Mouse (Mus musculus) midbrain, embryonic 15.5 days (tissue): ENCODE data around the gene Lrfn2. TPM values are rescaled to one million over a fixed set of nuclear protein-coding genes. Genes with fewer than 3 reads are reported as not detected.
A peak's percentile ranks its signal among the peaks of the same experiment; 100 is the strongest.

Experiments used
- ATAC-seq: fragments of 200-750 bp; cut with Nextera tagmentation; replicated peaks from 2 replicates; pipeline ENCODE4 v1.8.0; 2017; ENCODE audit warnings: moderate TSS enrichment
- H3K27ac ChIP-seq: fragments of 300-500 bp; sonication (generic); 2 replicates; pipeline ENCODE4 v1.5.1; 2015; ENCODE audit warnings: mild to moderate bottlenecking, inconsistent platforms
- H3K27me3 ChIP-seq: fragments of 300-500 bp; sonication (generic); replicated peaks from 2 replicates; pipeline ENCODE4 v1.6.1; 2015; ENCODE audit warnings: inconsistent platforms
- H3K36me3 ChIP-seq: fragments of 300-500 bp; sonication (generic); replicated peaks from 2 replicates; pipeline ENCODE4 v1.6.1; 2015; ENCODE audit warnings: inconsistent platforms
- H3K4me1 ChIP-seq: fragments of 300-500 bp; sonication (generic); 2 replicates; pipeline ENCODE4 v1.6.1; 2015; ENCODE audit warnings: inconsistent platforms
- H3K4me2 ChIP-seq: fragments of 300-500 bp; sonication (generic); 2 replicates; pipeline ENCODE4 v1.6.1; 2015; ENCODE audit warnings: inconsistent platforms, mild to moderate bottlenecking, moderate library complexity
- H3K4me3 ChIP-seq: fragments of 300-500 bp; sonication (generic); 2 replicates; pipeline ENCODE4 v1.5.1; 2015; ENCODE audit warnings: mild to moderate bottlenecking, inconsistent platforms
- H3K9ac ChIP-seq: fragments of 300-500 bp; sonication (generic); 2 replicates; pipeline ENCODE4 v1.6.1; 2015; ENCODE audit warnings: mild to moderate bottlenecking, inconsistent platforms
- H3K9me3 ChIP-seq: fragments of 300-500 bp; sonication (generic); 2 replicates; pipeline ENCODE4 v1.6.1; 2016; ENCODE audit warnings: inconsistent platforms
- WGBS: fragments of 180-500 bp; shearing (Covaris S2); methylation state at CpG from one replicate; pipeline ENCODE4 v1.1.7; 2015; ENCODE audit warnings: mixed read lengths; 5-methylcytosine and 5-hydroxymethylcytosine counted together
- polyA plus RNA-seq: library from polyadenylated mRNA; unstranded; fragments of >200 nt; fragmentation: Nextera tagmentation; extraction: Ambion mirVana; gene quantifications from 2 replicates; pipeline ENCODE4 v1.2.1, GENCODE M21; 2015

Lrfn2 gene
- 11.1 and 12.5 TPM in 2 replicates for polyA plus RNA-seq

DNA sequence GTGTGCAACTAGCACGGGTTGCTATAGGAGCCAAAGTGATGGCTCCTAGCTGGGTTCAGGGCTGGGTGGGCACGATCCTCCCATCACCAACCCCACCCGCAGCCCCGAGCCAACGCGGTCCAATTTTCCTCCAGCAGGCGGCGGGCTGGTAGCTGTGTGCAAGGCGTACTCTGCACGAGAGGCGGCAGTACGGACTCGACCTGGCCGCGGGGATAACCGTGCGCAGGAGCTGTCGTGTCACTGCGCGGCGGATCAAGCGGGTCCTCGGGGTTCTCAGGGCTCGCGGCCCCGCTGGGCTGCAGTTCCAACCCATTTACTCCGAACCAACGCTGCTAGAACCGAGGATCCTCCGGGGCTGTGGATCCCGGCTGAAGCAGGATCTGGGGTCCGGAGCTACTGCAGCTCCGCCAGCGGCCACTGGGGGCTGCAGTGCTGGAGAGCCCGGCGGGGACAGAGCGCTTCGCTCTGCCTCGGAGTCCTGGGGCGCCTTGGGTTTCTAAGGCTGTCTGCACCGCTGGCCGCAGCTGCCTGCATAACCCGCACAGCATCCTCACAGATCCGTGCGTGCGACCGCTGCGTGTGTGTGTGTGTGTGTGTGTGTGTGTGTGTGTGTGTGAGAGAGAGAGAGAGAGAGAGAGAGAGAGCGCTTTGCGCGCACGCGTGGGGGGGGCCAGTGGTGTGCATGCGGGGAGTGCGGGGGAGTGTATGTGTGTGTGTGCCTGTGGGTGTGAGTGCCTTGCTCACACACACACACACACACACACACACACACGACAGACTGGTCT, at the start of gene Lrfn2:
Gene Lrfn2 (plus strand): TSS at position 759 of the 785 bp plus-strand sequence.
- WGBS, result under 1% methylated on average over 55 of the region's 56 CpGs

DNA sequence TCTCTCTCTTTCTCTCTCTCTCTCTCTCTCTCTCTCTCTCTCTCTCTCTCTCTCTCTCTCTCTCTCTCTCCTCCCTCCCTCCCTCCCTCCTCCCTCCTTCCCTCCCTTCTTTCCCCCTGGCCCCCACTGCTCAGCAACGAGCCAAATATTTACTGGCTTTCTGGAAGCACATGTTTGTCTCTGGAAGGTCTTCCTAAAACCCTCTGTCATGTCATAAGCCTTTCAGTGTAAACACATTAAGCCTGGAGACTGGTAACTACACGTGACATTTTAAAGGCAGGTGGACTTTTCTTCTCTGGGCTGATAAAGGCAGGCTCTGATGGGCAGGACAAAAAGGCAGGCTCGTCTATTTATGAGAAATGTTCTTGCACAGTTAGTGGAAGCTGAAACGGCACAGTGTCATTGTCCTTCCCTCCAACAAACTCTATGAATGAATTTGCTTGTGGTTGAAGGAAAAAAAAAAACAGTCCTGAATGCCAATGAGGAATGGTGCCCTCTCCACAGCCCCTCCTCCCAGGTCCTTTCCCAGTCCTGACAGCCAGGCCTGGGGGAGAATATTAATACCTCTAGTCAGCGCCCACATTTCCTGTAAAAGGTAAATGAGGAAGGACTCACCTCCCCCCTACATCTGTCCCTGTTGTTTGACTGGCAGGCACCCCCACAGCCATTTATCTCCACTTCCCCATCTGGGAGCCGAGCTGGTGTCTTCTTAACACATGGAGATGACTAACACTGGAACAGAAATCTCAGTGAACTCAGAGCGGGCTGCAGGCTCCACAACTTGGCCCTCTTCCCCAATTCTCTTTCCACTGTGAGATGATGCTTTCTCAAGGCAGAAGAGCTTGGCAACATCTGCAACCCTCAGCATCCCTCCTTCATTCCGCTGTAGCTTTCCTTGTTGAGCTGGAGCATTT, 44.5 kb upstream of the Lrfn2 start:
- no peak overlapping the region for H3K9ac ChIP-seq
- no peak for ATAC-seq
- H3K4me2 ChIP-seq, result no peak overlapping the region
- no peaks in the 10 kb centered on the region for H3K4me1 ChIP-seq
- no peaks in the 10 kb centered on the region for H3K36me3 ChIP-seq
- no peak overlapping the region for H3K4me3 ChIP-seq
- H3K9me3 ChIP-seq, result no peaks in the 10 kb centered on the region
- H3K27me3 ChIP-seq, result no peaks in the 10 kb centered on the region
- no peak overlapping the region for H3K27ac ChIP-seq
- 47% methylated on average over 8 of the region's 8 CpGs for whole genome bisulfite sequencing

More for the DNA sequence above, at the start of gene Lrfn2:
- Histone ChIP-seq H3K4me1 (peaks cover 29% of the 10 kb centered on the region), H3K4me3 (peak within 1 kb of the TSS; percentile 82), H3K9ac (peak within 1 kb of the TSS; percentile 73), H3K27me3 (0 out of 2 replicates have a peak, but pooled peaks cover 4% of the 10 kb centered on the region), H3K27ac (peak within 1 kb of the TSS; percentile 86), H3K4me2 (peak within 1 kb of the TSS; percentile 88), H3K9me3 (no peaks in the 10 kb centered on the region), H3K36me3 (no peaks in the 10 kb centered on the region)
- ATAC-seq, result peak; percentile 94

DNA sequence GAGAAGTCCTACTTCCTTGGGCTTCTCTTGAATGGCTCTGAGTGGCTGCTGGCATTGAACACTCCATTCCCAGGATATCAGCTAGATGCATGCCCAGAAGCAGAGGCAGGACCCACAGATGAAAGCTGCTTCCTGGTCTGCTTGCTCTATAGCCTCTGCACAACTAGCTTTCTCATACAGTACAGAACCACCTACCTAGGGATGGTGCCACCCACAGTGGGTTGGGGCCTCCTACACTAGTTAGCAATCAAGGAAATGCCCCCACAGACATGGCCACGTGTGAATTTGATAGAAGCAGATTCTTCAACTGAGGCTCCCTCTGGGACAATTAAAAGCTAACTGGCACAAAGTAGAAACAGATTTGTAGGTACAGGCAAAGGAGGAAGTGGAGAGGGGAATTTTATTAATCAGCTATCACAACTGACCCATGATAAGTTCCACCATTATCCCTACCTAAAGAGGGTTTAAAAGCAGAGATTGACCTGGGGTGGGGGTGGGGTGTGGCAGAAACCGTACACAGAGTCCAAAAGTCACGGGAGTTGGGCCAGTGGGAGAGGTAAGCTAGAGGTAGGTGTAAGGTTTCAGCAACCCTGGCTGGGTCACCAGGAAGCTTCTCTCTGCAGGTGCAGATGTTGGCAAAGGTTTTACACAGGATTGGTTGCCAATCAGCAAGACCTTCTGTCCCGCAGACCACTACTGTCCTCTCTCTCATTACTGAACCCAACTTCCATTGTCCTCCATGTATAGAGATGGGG, 26.7 kb upstream of the Lrfn2 start:
- H3K27me3 ChIP-seq, result no peaks in the 10 kb centered on the region
- no peaks in the 10 kb centered on the region for H3K9me3 ChIP-seq
- ATAC-seq, result no peak
- H3K36me3 ChIP-seq, result no peaks in the 10 kb centered on the region
- H3K4me2 ChIP-seq, result no peak overlapping the region
- 75% methylated on average over 4 of the region's 4 CpGs for WGBS
- H3K27ac ChIP-seq, result no peak overlapping the region
- no peak overlapping the region for H3K9ac ChIP-seq
- no peak overlapping the region for H3K4me3 ChIP-seq
- no peaks in the 10 kb centered on the region for H3K4me1 ChIP-seq

DNA sequence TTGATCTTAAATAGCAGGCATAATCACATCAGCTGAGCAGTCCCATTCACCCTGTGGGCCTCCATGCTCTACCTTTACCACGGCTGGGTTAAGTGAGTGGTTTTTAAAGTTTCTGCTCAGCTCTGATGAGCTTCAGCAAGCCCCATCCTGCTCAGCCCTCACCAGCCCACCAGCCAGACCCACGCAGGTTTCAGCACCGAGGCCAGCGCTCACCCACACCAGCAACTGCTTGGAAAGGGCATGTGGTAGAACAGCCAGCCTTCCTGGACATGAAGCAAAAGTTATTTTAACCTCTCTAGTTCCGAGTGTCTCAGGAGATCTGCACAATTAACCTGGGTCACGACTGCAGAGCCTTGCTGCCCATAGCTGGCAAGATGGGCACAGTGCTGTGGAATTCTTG, 18.7 kb upstream of the Lrfn2 start:
- no peaks in the 10 kb centered on the region for H3K4me1 ChIP-seq
- H3K9me3 ChIP-seq, result no peaks in the 10 kb centered on the region
- no peaks in the 10 kb centered on the region for H3K36me3 ChIP-seq
- 54% methylated on average over 6 of the region's 6 CpGs for WGBS
- 0 out of 2 replicates have a peak, but pooled peaks cover 3% of the 10 kb centered on the region for H3K27me3 ChIP-seq
- H3K9ac ChIP-seq, result no peak overlapping the region
- H3K4me2 ChIP-seq, result no peak overlapping the region
- no peak overlapping the region for H3K4me3 ChIP-seq
- ATAC-seq, result no peak
- H3K27ac ChIP-seq, result no peak overlapping the region

DNA sequence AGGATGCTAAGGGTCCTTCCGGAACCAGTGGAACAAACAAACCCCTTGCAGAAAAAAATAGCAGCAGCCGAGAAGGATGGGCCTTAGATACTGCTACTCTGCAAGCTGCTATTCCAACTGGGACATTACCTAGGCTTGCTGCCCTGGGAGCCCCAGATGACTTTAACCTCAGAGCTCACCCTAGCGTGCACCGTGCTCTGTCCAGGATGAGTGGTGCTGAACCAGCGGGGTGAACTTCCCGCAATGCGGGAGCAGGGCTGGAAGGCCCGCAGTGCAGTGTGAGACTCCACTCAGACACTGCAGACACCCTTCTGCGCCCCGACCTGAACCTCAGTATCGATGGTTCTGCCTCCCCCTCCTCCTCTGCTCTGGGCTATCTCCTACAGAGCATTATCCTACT, 14.8 kb upstream of the Lrfn2 start:
- WGBS, result 18% methylated on average over 11 of the region's 11 CpGs
- H3K9ac ChIP-seq, result no peak overlapping the region
- no peak overlapping the region for H3K27ac ChIP-seq
- 0 out of 2 replicates have a peak, but pooled peaks cover 3% of the 10 kb centered on the region for H3K27me3 ChIP-seq
- ATAC-seq, result no peak
- H3K4me3 ChIP-seq, result no peak overlapping the region
- H3K4me2 ChIP-seq, result no peak overlapping the region
- H3K36me3 ChIP-seq, result no peaks in the 10 kb centered on the region
- no peaks in the 10 kb centered on the region for H3K9me3 ChIP-seq
- H3K4me1 ChIP-seq, result no peaks in the 10 kb centered on the region

DNA sequence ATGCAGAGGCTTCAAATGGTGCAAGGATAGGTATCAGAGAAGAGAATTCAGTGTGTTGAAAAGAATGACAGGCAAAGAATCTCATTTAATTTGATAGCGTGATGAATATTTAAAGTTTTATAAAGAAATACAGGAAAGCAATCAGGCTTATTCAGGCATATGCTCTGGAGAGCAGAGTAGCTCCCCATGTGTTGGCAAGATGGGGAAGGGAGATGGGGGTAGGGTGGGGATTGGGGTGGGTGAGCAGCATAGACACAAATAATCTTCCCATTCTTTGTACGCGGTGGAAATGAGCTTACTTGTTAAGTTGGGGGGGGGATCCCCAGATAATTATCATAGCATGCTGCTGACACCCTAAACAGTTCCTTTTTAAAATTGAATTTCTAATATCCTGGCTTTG, 13.7 kb upstream of the Lrfn2 start:
- 88% methylated on average over 3 of the region's 3 CpGs for WGBS
- no peak overlapping the region for H3K9ac ChIP-seq

DNA sequence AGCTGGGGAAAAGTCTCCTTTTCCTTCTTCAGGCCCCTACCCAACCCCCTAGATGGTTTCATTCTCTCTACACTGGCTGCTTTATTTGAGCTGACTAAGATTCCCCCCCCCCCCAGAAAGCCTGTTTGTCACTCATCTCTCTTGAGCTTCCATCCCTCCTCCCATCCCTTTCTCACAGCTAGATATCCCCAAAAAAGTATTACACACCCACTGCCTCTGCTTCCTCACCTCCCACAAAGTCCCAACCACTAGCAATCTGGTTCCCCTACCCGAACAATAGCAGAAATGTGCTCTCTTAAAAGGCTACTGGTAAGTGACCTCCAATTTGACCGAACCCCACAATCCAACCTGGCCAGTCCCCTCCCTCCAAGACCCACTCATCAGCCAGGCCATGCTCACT, 9.3 kb upstream of the Lrfn2 start:
- WGBS, result 92% methylated on average over 2 of the region's 2 CpGs
- no peaks in the 10 kb centered on the region for H3K4me1 ChIP-seq
- no peak for ATAC-seq
- no peak overlapping the region for H3K9ac ChIP-seq
- H3K27ac ChIP-seq, result no peak overlapping the region
- H3K27me3 ChIP-seq, result 0 out of 2 replicates have a peak, but pooled peaks cover 3% of the 10 kb centered on the region
- no peak overlapping the region for H3K4me3 ChIP-seq
- no peaks in the 10 kb centered on the region for H3K9me3 ChIP-seq
- H3K36me3 ChIP-seq, result no peaks in the 10 kb centered on the region
- no peak overlapping the region for H3K4me2 ChIP-seq

More for the DNA sequence above, 13.7 kb upstream of the Lrfn2 start:
- H3K4me3 ChIP-seq, result no peak overlapping the region
- H3K27ac ChIP-seq, result no peak overlapping the region
- no peak overlapping the region for H3K4me2 ChIP-seq
- H3K36me3 ChIP-seq, result no peaks in the 10 kb centered on the region
- no peak for ATAC-seq
- H3K4me1 ChIP-seq, result no peaks in the 10 kb centered on the region
- no peaks in the 10 kb centered on the region for H3K9me3 ChIP-seq
- 0 out of 2 replicates have a peak, but pooled peaks cover 3% of the 10 kb centered on the region for H3K27me3 ChIP-seq

DNA sequence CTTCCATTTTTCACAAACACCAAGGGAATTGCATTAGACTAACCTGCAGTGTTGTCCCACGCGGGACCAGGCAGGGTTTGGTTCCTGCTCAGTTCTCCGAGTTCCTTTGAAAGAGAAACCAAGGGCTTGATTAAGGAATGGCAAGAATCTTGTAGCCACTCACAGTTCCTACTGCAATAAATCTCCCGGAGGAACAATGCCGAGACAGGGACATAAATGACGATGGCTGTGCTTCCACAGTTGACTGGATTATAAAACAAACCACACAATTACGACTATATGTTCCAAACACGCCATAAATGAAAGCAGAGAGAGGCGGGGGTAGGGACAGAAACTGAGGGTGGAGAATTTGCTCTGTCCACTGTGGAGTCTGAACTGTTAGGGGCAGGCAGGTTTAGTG, 6.8 kb upstream of the Lrfn2 start:
- no peak overlapping the region for H3K4me2 ChIP-seq
- 0 out of 2 replicates have a peak, but pooled peaks cover 4% of the 10 kb centered on the region for H3K27me3 ChIP-seq
- H3K9ac ChIP-seq, result no peak overlapping the region
- H3K4me1 ChIP-seq, result no peaks in the 10 kb centered on the region
- H3K36me3 ChIP-seq, result no peaks in the 10 kb centered on the region
- no peak overlapping the region for H3K4me3 ChIP-seq
- H3K27ac ChIP-seq, result no peak overlapping the region
- ATAC-seq, result no peak
- no peaks in the 10 kb centered on the region for H3K9me3 ChIP-seq
- WGBS, result 82% methylated on average over 9 of the region's 9 CpGs

DNA sequence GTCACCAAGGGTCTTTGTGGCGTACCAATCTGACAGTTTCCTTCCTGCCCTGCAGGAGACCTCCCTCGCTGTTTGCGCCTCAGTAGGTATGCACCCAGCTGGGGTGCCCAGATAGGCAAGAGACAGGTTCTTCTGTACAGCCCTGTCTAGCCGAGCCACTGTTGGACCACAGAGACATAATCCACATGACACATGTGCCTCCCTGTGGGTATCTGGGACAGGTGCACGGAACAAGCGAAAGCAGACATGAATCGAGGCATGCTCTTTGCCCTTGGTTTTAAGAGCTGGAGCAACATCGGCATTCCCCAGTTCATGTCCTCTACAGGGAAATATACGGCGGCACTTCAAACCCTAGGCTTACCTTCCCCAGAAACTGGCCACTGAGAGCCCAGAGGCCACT, 1.2 kb upstream of the Lrfn2 start:
- 61% methylated on average over 10 of the region's 10 CpGs for WGBS
- H3K4me3 ChIP-seq, result peak overlapping the region; percentile 82
- peaks cover 26% of the 10 kb centered on the region for H3K4me1 ChIP-seq
- 0 out of 2 replicates have a peak, but pooled peaks cover 4% of the 10 kb centered on the region for H3K27me3 ChIP-seq
- H3K27ac ChIP-seq, result 0 out of 2 replicates have a peak overlapping the region, but pooled peaks have one; percentile 86
- peak overlapping the region; percentile 88 for H3K4me2 ChIP-seq
- H3K9ac ChIP-seq, result no peak overlapping the region
- no peak; the same call in 1 of the 2 replicates for ATAC-seq
- H3K36me3 ChIP-seq, result no peaks in the 10 kb centered on the region
- no peaks in the 10 kb centered on the region for H3K9me3 ChIP-seq

DNA sequence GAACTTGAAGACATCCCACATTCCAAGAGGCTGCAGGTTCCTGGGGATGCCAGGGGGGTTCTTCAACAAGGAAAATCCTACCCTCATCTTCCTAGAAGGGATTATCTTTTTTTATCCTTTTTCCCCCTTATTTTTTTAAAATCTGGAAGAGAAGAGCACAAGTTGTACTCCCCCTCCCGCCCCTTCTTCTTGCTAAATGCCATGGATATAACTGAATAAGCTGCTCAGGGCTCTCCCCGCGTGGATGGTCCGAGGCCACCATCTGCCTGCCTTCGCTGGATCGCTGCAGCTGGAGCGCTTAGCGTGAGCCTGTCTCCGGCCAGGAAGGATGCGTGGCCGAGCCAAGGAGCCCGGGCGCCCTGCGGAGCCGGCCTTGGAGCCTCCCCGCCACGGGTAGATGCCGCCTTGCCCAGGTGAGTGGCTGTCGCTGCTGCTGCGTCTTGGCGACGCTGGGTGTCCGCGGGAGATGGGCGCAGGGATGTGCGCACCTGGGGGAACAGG, 277 bp downstream of the Lrfn2 start:
- Histone ChIP-seq H3K4me1 (peaks cover 29% of the 10 kb centered on the region), H3K27me3 (0 out of 2 replicates have a peak, but pooled peaks cover 4% of the 10 kb centered on the region), H3K4me2 (peak overlapping the region; percentile 88), H3K27ac (peak overlapping the region; percentile 86), H3K4me3 (peak overlapping the region; percentile 82), H3K9me3 (no peaks in the 10 kb centered on the region), H3K36me3 (no peaks in the 10 kb centered on the region), H3K9ac (peak overlapping the region; percentile 73)
- ATAC-seq, result peak; percentile 28
- WGBS, result under 1% methylated on average over 26 of the region's 26 CpGs

DNA sequence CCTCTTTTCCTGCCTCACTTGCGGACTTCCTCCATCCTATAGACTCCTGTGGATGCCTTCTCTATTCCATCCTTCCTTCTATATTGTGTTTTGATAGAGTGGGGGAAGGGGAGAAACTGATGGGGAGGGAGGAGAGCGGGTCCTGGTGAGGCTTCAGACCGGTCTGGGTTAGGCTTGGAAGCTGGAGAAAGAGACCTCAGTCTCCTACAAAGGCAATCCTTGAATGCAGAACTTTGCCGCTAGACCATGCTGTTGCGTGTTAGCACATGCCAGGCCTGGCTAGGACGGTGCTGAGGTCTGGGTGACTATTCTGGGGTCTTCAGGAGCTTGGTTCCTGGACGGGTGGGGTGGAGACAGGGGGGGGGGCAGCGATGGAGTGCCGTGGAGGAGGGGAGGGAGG, 737 bp downstream of the Lrfn2 start:
- H3K4me1 ChIP-seq, result peaks cover 29% of the 10 kb centered on the region
- H3K27me3 ChIP-seq, result 0 out of 2 replicates have a peak, but pooled peaks cover 4% of the 10 kb centered on the region
- no peaks in the 10 kb centered on the region for H3K36me3 ChIP-seq
- peak overlapping the region; percentile 73 for H3K9ac ChIP-seq
- H3K4me3 ChIP-seq, result peak overlapping the region; percentile 82
- H3K27ac ChIP-seq, result peak overlapping the region; percentile 86
- peak overlapping the region; percentile 88 for H3K4me2 ChIP-seq
- 3% methylated on average over 9 of the region's 9 CpGs for WGBS
- ATAC-seq, result peak; percentile 8
- H3K9me3 ChIP-seq, result no peaks in the 10 kb centered on the region
